Mouse (Mus musculus) ES-E14 (cell line): ENCODE results near the gene Pla1a.

ENCODE experiments used
- CHD2 ChIP-seq: IDR thresholded peaks from 2 replicates; pipeline ENCODE4 v1.6.1; 2014; ENCODE audit warnings: mild to moderate bottlenecking, low read depth, low read length, inconsistent platforms
- MAFK ChIP-seq: IDR thresholded peaks from 2 replicates; pipeline ENCODE4 v1.6.1; 2014; ENCODE audit warnings: mild to moderate bottlenecking, low read depth, low read length, inconsistent platforms; ENCODE audit not compliant: insufficient read depth
- ZC3H11A ChIP-seq: IDR thresholded peaks from 2 replicates; pipeline ENCODE4 v1.6.1; 2012; ENCODE audit warnings: low read depth, mild to moderate bottlenecking, inconsistent platforms, low read length, borderline replicate concordance

- TF ChIP-seq CHD2 (no peak), MAFK (no peak), ZC3H11A (no peak)
Measured at GRCm38 (mm10) chr16:38458600-38459280, 25.8 kb upstream of the Pla1a start.
